Mouse (Mus musculus) liver, adult 2 months (tissue): ENCODE results near the gene Fat3.

Source experiments
- CTCF ChIP-seq: fragments of 200-500 bp; IDR thresholded peaks from 2 replicates; pipeline ENCODE4 v1.5.1; 2011; ENCODE audit warnings: low read depth, low read length, control low read depth
- POLR2A ChIP-seq: fragments of 200-500 bp; IDR thresholded peaks from 2 replicates; pipeline ENCODE4 v1.6.1; 2011; ENCODE audit warnings: low read length, control low read depth; ENCODE audit not compliant: insufficient read depth; ENCODE audit errors: extremely low read depth

GRCm38 (mm10) chr9:16186461-16186860 lies 314.6 kb downstream of the Fat3 start:
- TF ChIP-seq CTCF: no peak
- no peak for TF ChIP-seq POLR2A
